Mouse (Mus musculus) ovary, adult 10 weeks (tissue): ENCODE results near the gene Ier3. TPM values are rescaled to one million over a fixed set of nuclear protein-coding genes. Genes with fewer than 3 reads are reported as not detected.

Experiments used
- polyA plus RNA-seq: library from polyadenylated mRNA; stranded (reverse); fragments of 350-450 nt; fragmentation: Illumina TruSeq; extraction: RNeasy Lipid Tissue Mini Kit (QIAGEN cat#74804); gene quantifications from one replicate; pipeline ENCODE4 v1.2.3, GENCODE M21; 2014

Gene Ier3
- polyA plus RNA-seq = 7.2 TPM

DNA sequence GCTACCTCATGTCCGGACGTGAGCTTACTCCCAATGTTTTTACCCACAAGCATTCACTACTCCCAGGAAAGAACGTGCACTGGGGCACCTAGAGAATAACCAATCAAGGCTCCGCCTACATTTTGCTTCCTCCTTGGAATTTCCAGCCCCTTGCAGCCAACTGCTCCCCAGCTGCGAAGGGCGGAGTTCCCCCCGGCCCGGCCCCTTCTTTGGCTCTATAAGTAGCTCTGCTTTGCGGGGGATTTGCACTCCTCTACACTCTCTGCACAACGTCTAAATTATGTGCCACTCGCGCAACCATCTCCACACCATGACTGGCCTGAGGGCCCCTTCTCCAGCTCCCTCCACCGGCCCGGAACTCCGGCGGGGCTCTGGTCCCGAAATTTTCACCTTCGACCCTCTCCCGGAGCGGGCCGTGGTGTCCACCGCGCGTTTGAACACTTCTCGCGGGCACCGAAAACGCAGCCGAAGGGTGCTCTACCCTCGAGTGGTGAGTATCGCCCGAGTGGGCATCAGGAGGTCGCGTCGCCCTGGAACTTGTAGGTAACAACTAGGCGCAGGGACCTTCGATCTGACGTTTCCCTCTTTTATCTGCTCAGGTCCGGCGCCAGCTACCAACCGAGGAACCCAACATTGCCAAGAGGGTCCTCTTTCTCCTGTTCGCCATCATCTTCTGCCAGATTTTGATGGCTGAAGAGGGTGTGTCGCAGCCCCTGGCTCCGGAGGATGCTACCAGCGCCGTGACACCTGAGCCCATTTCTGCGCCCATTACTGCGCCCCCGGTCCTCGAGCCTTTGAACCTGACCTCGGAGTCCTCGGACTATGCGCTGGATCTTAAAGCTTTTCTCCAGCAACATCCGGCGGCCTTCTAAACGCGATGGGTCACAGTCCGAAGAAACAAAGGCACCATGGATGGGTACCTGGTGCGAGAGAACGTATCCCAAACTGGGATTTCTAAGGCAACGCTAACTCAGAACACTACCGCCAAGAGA is at the start of gene Ier3:
Ier3 (plus strand) TSS at position 246 of the 992 bp plus-strand sequence.

DNA sequence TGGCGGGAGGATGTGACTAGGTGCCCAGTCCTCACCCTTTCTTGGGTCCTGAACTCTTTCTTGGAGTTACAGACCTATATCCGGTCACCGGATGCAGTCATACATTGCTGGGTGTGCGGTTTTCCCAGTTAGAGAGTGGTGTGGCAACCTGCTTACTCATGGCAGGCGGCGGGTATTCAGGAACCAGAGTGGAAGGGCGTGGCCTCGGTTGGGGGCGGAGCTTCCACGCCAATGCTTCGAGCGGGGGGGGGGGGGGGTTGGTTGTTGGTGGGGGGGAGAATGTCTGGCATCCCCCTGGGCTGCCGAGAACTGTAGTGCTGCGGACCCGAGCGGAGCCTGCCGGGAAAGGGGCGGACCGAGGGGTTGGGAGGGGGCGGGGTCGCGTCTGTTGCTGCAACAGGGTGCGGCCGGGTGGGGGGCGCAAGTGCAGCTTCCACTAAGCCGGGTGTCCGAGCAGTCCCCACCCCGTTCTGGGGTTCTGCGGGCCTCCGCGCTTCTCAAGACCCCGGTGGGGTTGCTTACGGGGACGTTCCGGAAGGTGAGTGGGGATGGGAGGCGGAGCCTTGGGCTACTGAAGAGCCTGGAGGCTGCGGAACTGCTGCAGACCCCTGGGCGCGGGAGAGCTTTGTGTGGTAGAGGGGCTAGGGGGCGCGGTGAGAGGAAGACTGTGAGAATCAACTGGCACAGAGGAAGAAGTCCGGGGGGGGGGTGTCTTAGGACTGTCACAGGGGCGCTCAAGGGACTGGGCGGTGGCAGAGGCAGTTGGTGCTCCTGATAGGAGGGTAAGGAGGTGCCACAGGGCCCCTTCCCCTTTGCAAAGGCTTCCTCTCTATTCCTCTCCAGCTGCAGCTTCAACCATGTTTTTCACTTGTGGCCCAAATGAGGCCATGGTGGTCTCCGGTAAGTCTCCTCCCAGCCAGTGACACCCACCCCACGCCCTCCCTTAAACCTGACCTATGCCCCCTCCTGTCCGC is 1.8 kb downstream of the Ier3 start, which contains the start of gene Flot1:
Flot1 (plus strand) TSS at position 267 of the 974 bp plus-strand sequence.

DNA sequence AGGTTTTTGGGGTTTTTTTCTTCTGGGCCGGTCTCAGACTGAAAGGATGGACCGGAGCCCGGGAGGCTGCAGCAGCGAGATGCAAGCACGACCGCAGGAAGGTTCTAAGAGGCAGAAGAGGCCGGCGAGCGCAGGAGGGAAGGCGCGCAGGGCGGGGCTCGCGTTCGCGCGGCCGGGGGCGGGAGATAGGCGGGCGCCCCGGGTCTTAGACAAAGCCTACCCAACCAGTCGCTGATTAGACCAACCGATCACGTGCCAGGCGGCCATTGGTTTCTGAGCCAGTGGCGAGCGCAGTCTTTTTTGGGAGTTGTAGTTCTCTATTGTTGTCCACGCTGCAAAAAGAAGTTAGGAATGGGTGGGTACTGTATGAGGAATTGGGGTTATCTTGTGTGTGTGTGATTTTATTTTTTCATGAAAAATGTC is 16.6 kb downstream of the Ier3 start, which contains the start of gene Tubb5:
Tubb5 (minus strand) TSS at position 185 of the 423 bp plus-strand sequence.

DNA sequence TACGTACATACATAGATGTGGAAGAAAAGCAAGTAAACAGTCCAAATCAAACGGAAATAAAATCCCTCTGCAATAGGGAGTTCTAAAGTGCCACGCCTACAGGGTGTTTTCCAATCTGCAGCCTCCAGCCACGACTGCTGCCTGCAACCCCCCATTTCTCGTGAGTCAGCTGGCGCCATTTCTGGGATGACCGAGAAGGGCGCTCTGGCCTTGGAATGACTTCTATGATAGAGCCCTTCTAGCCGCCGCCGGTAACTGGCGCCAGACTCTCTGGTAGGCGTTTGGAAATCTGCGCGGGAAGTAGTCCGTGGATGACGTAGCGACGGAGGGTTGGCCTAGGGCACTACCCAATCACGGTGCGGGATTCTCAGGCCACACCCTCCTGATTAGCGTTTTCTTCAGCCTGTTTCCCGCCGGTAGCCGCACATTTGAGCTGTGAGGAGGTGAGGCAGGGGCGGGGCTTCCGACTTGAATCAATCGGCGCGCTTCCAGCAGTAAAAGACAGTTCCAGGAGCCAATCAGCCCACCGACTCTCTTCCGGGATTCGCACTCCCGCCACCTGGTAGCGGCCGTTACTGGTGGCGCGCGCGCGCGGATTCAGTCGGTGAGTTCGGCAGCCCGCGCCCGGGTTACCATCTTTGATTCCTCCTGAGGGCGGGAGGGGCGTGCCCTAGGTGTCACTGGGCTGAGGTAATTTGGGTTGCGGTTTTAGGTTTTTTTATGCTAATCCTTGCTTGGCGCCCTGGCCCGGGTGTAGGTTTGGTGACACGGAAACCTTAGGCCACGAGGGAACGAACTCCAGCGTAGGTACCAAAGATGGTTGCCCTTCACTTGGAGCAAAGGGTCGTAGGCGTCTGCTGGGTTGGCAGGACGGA is 19.8 kb downstream of the Ier3 start, which contains the start of gene Mdc1:
Mdc1 (plus strand) TSS at position 440 of the 875 bp plus-strand sequence.

DNA sequence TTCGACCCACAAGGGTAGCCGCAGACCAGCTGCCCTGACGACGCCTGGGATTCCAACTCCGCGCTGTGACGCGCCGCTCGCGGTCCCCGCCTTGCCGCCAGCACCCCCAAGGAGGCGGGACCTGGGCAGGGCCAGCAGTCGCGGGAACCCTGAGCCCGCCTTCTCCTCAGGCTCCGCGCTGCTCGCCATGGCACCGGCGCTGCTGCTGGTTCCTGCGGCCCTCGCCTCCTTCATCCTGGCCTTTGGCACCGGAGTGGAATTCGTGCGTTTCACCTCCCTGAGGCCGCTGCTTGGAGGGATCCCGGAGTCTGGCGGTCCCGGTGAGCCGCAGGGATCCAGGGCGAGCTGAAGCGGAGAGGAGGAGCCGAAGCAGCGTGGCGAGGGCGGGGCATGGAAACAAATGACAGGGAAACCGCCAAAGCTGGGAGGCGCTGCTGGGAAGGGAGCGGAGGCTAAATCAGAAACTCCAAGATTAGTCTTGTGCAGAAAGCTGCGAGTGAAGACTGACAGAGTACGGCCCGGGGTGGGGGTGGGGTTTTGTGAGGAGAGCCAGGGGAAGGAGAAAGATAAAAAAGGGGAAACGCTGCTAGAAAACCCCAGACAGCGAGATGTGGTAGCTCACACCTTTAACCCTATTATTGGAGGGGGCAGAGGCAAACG is 39.8 kb downstream of the Ier3 start, which contains the start of gene Nrm:
Nrm (plus strand) TSS at position 121 of the 660 bp plus-strand sequence.

DNA sequence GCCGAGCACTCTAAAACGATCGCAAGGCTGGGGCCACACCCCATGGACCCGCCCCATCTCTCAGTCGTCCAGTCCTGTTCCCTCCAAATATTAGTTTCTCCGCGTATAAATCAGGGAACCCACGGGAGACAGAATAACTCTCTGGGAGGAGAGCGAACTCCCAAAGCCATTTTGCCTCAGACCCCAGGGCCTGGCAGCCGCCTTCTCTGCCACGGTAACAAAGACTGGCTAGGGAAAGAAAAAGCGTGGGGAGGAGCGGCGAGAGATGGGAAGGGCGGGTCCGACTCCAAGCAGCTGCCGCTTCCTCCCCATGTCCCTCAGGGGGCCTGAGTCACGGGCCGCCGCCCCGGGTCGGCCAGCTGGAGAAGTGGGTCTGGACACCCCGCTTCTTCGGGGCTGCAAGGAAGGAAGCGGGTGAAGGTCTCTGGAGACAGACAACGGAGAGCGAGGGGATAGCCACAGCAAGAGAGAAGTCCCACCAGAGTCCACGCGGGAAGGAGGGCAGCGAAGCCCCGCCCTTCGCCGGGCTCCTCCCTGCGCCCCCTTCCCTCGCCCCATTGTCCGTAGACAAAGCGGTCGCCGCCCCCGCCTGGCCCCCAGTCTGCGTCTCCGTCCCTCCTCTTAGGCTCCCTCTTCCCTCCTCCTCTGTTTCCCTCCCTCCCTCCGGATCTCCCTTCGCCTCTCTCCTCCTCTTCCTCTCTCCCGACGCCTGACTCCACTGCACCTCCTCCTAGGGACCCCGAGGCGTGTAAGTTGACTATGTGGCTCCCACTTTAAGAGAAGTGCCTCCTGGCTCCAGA is 44.2 kb downstream of the Ier3 start, which contains the start of gene Ppp1r18:
Ppp1r18 (plus strand) TSS at position 113 of the 800 bp plus-strand sequence.

Other genes starting within 250 kb of the Ier3 start
- gene Sfta2, start 220.1 kb upstream of the Ier3 start, polyA plus RNA-seq = not detected
- gene Gm9573, start 195.0 kb upstream of the Ier3 start, polyA plus RNA-seq = not detected
- 0.17 TPM for gene Mucl3, start 178.0 kb upstream of the Ier3 start, polyA plus RNA-seq
- 0.48 TPM for gene Vars2, start 154.1 kb upstream of the Ier3 start, polyA plus RNA-seq
- gene Gtf2h4, start 147.9 kb upstream of the Ier3 start, polyA plus RNA-seq = 2.4 TPM
- gene Ddr1, start 117.1 kb upstream of the Ier3 start, polyA plus RNA-seq = 7.1 TPM
- 6.8 TPM for gene Flot1, start 1.5 kb downstream of the Ier3 start, polyA plus RNA-seq
- 165 TPM for gene Tubb5, start 16.6 kb downstream of the Ier3 start, polyA plus RNA-seq
- gene Mdc1, start 19.8 kb downstream of the Ier3 start, polyA plus RNA-seq = 27.0 TPM
- 4.5 TPM for gene Nrm, start 39.6 kb downstream of the Ier3 start, polyA plus RNA-seq
- 2.1 TPM for gene Ppp1r18, start 43.9 kb downstream of the Ier3 start, polyA plus RNA-seq
- gene Dhx16, start 58.1 kb downstream of the Ier3 start, polyA plus RNA-seq = 17.6 TPM
- 11.3 TPM for gene 2310061I04Rik, start 75.7 kb downstream of the Ier3 start, polyA plus RNA-seq
- 8.8 TPM for gene Atat1, start 88.4 kb downstream of the Ier3 start, polyA plus RNA-seq
- gene Mrps18b, start 94.7 kb downstream of the Ier3 start, polyA plus RNA-seq = 14.5 TPM
- 47.7 TPM for gene Ppp1r10, start 94.8 kb downstream of the Ier3 start, polyA plus RNA-seq
- gene Abcf1, start 148.1 kb downstream of the Ier3 start, polyA plus RNA-seq = 63.5 TPM
- gene Gnl1, start 158.2 kb downstream of the Ier3 start, polyA plus RNA-seq = 1.6 TPM
- gene Prr3, start 158.6 kb downstream of the Ier3 start, polyA plus RNA-seq = 4.4 TPM
- gene H2-T24, start 198.9 kb downstream of the Ier3 start, polyA plus RNA-seq = 2.5 TPM
- gene H2-T23, start 211.2 kb downstream of the Ier3 start, polyA plus RNA-seq = 2.5 TPM
- 8.8 TPM for gene H2-T22, start 221.1 kb downstream of the Ier3 start, polyA plus RNA-seq
- not detected for gene Gm6034, start 221.3 kb downstream of the Ier3 start, polyA plus RNA-seq
- not detected for gene Gm11127, start 236.7 kb downstream of the Ier3 start, polyA plus RNA-seq